Mouse (Mus musculus) cerebellum, postnatal 4 days (tissue): ENCODE data around the gene Rpia.
"Not testable (repeated sequence)": the region's sequence is repeated elsewhere in the genome, so short reads cannot be mapped to it uniquely, and the experiment has no call there.

Source experiments
- DNase-seq, 2 experiments: peaks; one replicate each; pipeline ENCODE4 v3.0.0; 2022; ENCODE audit warnings: low spot score in 2 of 2, mixed read lengths in 1 of 2

The Rpia gene

DNA sequence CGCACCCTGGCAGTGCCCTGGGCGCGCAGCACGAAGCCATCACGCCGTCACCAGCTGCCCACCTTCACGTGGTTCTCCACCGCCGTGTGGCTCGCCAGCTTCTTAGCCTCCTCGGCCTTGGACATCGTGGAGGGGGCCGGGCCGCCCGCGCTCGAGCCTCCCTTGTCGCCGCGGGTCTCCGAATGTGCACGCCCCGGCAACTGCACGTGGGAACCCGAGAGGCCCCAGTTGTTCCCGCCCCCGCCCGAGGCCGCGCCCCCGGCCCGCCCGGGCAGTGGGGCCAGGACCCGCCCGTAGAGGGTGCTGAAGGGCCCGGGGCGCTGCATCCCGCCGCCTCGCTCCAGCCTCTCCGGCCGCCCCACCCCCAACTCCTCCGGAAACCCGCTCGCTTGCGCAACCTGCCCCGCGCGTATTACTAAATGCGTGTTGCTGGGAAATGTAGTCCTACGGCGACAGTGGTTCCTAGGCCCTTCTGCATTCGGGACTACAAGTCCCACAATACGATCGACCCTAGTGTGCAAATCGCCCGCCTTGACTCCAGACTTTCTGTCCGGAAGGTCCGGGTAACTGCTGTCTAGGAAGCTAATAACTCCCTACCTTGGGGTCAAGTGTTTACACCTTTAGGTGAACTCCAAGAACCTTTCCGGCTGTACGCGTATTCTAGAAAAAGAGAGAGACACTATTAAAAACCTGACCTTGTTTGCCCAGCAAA, at the start of gene Rpia:
TSS of gene Rpia (minus strand) at position 409 of the 712 bp plus-strand sequence.
- peak; percentile 90 to 96 for DNase-seq

- no peak for DNase-seq
These were observed 48.2 kb upstream of the Rpia start for GRCm38 (mm10) chr6:70840281-70840680.

- DNase-seq = no peak
These were observed 46.5 kb upstream of the Rpia start for GRCm38 (mm10) chr6:70838532-70838931.

DNA sequence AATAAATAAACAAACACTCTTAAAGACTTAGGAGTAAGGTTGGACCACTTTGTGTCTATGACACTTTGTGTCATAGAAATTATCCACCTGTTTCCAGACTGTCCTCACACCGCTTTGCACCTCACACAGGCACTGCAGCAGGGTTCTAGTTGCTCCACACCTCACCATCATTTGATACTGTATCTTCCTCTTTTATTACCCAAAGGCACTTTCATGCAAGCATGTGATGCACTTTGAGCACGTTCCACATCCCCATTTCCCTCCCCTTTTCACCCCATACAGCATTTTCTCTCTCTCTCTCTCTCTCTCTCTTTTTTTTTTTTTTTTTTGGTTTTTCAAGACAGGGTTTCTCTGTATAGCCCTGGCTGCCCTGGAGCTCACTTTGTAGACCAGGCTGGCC, 45.3 kb upstream of the Rpia start:
- no peak for DNase-seq

- DNase-seq = no peak
These were observed 39.3 kb upstream of the Rpia start for GRCm38 (mm10) chr6:70831179-70831839.

DNA sequence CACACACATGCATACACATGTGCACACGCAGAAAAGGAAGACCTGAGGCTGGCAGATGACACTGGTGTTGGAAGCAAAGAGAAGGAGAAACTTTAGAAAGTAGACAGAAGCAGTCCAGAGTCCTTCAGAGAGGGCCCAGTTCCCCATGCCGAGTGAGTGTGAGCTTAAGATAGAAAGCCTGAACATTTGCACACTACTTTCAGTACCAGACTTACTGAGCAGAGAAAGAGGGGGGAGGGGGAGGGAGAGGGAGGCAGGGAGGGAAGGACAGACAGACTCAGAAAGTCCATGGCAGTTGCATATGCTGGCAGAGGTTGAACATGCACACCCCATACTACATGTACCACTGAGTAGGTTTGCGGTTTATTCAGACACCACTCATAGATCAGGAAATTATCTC, 38.5 kb upstream of the Rpia start:
- no peak for DNase-seq

DNA sequence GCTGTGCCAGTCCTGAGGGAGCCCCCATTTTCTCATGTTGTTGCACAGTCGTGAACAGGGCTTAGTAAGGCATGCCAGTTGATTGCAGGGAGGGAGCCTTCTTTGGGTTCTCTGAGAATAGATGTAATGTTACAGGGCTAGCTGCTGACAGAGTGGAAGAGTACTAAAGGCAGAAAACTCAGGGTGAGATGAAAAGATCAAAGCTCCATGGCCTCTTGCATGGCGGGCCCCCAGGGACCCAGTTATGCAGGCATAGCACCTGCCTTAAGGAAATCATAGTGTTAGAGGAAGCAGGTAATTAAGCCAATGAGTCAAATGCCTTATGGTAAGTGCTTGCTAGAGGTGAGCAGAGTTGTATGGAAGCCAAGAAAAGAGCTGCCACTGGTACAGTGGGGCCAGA, 37.4 kb upstream of the Rpia start:
- no peak for DNase-seq

DNA sequence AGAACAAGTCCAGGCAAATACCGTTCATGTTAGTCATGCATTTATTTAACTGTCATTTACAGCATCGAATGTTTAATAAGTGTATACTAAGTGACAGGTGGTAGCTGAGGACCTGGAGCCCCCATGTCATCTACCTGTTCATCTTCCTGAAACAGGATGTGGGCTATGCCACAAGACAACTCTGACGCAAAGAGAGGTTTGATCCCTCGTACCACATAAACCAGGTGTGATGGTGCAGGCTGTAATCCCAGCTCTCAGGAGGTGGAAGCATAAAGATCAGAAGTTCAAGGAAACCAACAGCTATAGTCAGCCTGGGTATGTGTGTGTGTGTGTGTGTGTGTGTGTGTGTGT, 32.9 kb upstream of the Rpia start:
- DNase-seq = no peak

GRCm38 (mm10) chr6:70824085-70824986, 32.3 kb upstream of the Rpia start:
- DNase-seq = peak; percentile 30 to 50

DNA sequence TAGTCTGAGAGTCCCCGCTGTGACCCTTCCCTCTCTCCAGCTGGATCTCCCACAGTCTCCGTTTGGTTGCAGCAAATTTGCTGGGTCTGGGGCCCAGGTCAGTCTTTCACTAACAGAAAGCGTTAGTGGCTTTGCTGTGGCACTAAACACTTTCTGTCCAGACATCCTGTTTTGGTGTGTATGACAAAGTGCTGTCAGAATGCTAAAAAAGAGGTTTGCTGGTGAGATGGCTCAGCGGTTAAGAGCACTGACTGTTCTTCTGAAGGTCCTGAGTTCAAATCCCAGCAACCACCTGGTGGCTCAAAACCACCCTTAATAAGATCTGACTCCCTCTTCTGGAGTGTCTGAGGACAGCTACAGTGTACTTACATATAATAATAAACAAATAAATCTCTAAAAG, 31.2 kb upstream of the Rpia start:
- DNase-seq = not testable (repeated sequence)

- DNase-seq = no peak
These were observed 30.4 kb upstream of the Rpia start for GRCm38 (mm10) chr6:70822386-70822910.

DNA sequence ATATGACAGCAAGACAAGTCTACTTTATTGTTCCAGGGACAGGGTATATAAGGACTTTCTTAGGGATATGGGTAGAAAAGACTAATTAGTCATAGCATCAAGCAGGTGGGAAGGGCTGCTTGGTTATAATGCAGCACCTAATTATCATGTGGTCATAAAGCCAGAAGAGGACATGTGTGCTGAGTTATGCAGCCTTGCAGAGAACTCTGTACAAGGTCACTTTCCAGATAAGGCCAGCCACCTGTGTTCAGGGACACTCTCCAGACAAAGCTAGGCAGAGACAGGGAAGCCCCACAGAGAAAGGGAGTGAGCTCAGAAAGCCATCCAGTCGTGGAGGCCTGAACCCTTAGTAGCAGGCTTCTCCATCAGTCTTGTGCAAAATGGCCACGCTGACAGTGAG, 29.5 kb upstream of the Rpia start:
- no peak for DNase-seq

- no peak for DNase-seq
These were observed 23.4 kb upstream of the Rpia start for GRCm38 (mm10) chr6:70815471-70815870.

DNA sequence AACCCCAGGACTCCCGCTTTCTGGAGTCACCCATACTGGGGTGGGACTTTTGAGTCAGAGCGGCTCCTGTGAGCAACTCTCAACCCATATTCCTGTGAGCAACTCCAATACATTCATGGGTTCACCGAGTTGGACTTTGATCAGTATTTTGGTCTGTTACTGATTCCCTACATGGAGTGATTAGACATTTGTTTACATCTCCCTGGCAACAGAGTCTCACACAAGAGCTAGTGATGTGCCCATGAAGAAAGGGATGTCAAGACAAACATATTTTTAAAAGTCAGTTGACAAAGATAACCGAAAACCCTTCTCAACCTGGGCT, 22.6 kb upstream of the Rpia start:
- DNase-seq = no peak

- no peak for DNase-seq
These were observed 22.0 kb upstream of the Rpia start for GRCm38 (mm10) chr6:70813921-70814628.

GRCm38 (mm10) chr6:70812526-70812895, 20.5 kb upstream of the Rpia start:
- DNase-seq = no peak

- DNase-seq = peak; percentile 51 to 84
These were observed 19.8 kb upstream of the Rpia start for GRCm38 (mm10) chr6:70811557-70812525.

DNA sequence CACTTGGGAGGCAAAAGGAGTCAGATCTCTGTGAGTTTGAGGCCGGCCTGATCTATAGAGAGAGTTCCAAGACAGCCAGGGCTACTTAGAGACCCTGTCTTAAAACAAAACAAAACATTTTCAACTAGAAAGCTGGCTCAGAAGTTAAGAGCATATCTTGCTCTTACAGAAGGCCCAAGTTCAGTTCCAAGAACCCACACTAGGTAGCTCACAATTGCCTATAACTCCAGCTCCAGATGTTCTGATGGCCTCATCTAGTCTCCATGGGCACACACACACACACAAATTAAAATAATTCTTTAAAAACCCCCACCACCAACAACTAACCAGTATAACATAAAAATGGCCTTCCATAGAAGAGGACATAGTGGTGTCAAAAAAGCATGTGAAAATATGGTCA, 18.5 kb upstream of the Rpia start:
- no peak for DNase-seq

- no peak for DNase-seq
These were observed 14.5 kb upstream of the Rpia start for GRCm38 (mm10) chr6:70806514-70806912.

- DNase-seq = peak; percentile 42 to 71
These were observed 13.9 kb upstream of the Rpia start for GRCm38 (mm10) chr6:70805820-70806513.
